Mouse (Mus musculus) left cerebral cortex, adult 6 months (tissue): ENCODE measurements around the gene Gpr156. TPM values are rescaled to one million over a fixed set of nuclear protein-coding genes. Genes with fewer than 3 reads are reported as not detected.

Source experiments
- long read RNA-seq, 2 experiments: library from polyadenylated mRNA; unstranded; transcript quantifications; one replicate each; pipeline ENCODE4 v2.0.0; 2019 to 2020
- polyA plus RNA-seq: library from polyadenylated mRNA; unstranded; fragments of <200 nt; fragmentation: Nextera tagmentation; gene quantifications from 2 replicates; pipeline ENCODE4 v1.2.3, GENCODE M21; 2021

The Gpr156 gene
- polyA plus RNA-seq: 0.20 and 0.21 TPM in 2 replicates
- long read RNA-seq, experiment 1: 0 reads
- long read RNA-seq, experiment 2: 0 reads

DNA sequence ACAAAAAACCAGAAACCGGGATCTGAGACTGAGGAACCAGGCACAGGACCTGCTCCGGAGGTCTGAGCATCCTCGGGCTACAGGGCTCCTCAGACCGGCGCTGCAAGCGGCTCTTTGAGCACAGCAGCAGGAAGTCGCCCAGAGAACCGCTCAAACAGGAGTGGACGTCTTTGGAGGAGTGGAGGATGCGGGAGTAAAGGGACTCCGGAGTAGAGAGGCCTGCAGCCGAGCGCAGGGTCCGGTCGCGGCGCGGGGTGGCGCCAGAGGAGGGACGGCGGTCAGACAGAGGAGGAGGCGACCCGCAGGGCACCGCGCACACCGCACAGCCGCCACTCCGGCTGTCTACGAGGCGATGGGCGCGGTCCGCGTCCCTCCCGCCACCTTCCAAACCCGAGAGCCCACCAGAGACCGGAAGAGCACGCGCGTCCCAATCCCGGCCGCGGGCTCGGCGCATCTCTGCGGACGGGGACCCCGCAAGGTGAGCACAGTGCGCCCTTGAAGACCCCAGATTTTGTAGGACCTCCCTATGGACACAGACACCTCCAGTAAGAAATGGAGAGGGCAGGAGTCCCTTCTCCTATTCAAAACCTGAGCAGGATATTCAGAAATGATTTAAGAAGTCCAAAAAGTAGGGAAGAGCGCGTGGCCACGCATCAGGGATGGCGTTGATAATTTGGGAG is at the start of gene Gpr156:
Gene Gpr156 (plus strand): TSS at position 359 of the 680 bp plus-strand sequence.

GRCm38 (mm10) chr16:37867791-37868505 is 48.3 kb upstream of the Gpr156 start, which contains the start of gene Lrrc58:
Gene Lrrc58, plus strand, starts transcription at chr16:37868389.

Other genes starting within 250 kb of the Gpr156 start
- gene Fstl1, start 139.6 kb upstream of the Gpr156 start, polyA plus RNA-seq: 16.0 and 21.7 TPM in 2 replicates
- not detected in 2 replicates for gene Gm36028, start 55.4 kb upstream of the Gpr156 start, polyA plus RNA-seq
- gene Lrrc58, start 48.1 kb upstream of the Gpr156 start, polyA plus RNA-seq: 25.9 and 32.5 TPM in 2 replicates
- gene Gsk3b, start 172.5 kb downstream of the Gpr156 start, polyA plus RNA-seq: 106 and 136 TPM in 2 replicates